Mouse (Mus musculus) spleen, adult 2 months (tissue): Measurements from ENCODE around the gene Gm9821. TPM values are rescaled to one million over a fixed set of nuclear protein-coding genes. Genes with fewer than 3 reads are reported as not detected.

ENCODE experiments used
- DNase-seq, 2 experiments: peaks; one replicate each; pipeline versions ENCODE4 v3.0.0 to v3.0.0-alpha.2; 2012 to 2021; ENCODE audit warnings: low spot score in 2 of 2, low read depth in 1 of 2
- H3K27ac ChIP-seq: fragments of 200-500 bp; 2 replicates; pipeline ENCODE4 v1.5.1; 2012; ENCODE audit warnings: low read length, inconsistent platforms; ENCODE audit not compliant: insufficient read depth
- H3K27me3 ChIP-seq: fragments of 200-500 bp; 2 replicates; pipeline ENCODE4 v1.6.1; 2012; ENCODE audit warnings: mild to moderate bottlenecking, moderate library complexity, low read length, inconsistent platforms; ENCODE audit not compliant: control insufficient read depth, insufficient read depth
- H3K36me3 ChIP-seq: fragments of 200-500 bp; 2 replicates; pipeline ENCODE4 v1.6.1; 2012; ENCODE audit warnings: mild to moderate bottlenecking, low read length, inconsistent platforms; ENCODE audit not compliant: control insufficient read depth, insufficient read depth
- H3K4me1 ChIP-seq: fragments of 200-500 bp; 2 replicates; pipeline ENCODE4 v1.6.1; 2011; ENCODE audit warnings: inconsistent platforms; ENCODE audit not compliant: control insufficient read depth, insufficient read depth, insufficient read length
- H3K4me3 ChIP-seq: fragments of 200-500 bp; 2 replicates; pipeline ENCODE4 v1.5.1; 2011; ENCODE audit warnings: mild to moderate bottlenecking, inconsistent platforms; ENCODE audit not compliant: insufficient read depth, insufficient read length; ENCODE audit errors: extremely low read depth
- CTCF ChIP-seq: fragments of 200-500 bp; IDR thresholded peaks from 2 replicates; pipeline ENCODE4 v1.5.1; 2011; ENCODE audit warnings: mild to moderate bottlenecking, inconsistent platforms; ENCODE audit not compliant: insufficient read depth, insufficient read length, insufficient replicate concordance; ENCODE audit errors: extremely low read depth
- POLR2A ChIP-seq: fragments of 200-500 bp; IDR thresholded peaks from 2 replicates; pipeline ENCODE4 v1.6.1; 2011; ENCODE audit warnings: low read depth, low read length, inconsistent platforms
- WGBS: fragments of 180-500 bp; shearing (Covaris S2); methylation state at CpG from one replicate; pipeline ENCODE4 v1.1.7; 2018; 5-methylcytosine and 5-hydroxymethylcytosine counted together
- polyA plus RNA-seq: library from polyadenylated mRNA; depleted of rRNA; stranded (reverse); fragments of >200 nt; gene quantifications from 2 replicates; pipeline ENCODE4 v1.2.3, GENCODE M21; 2012

Gm9821 gene
- polyA plus RNA-seq, 1 experiment: not detected

- peaks cover 24% of the 10 kb centered on the region for H3K36me3 ChIP-seq
Measured at GRCm38 (mm10) chr2:91930761-91931291, 14.7 kb upstream of the Gm9821 start.

GRCm38 (mm10) chr2:91931328-91932159 lies 14.0 kb upstream of the Gm9821 start:
- Histone ChIP-seq H3K27me3 (peaks cover 4% of the 10 kb centered on the region; the same call in 1 of the 2 replicates), H3K4me3 (no peak overlapping the region), H3K27ac (no peak overlapping the region), H3K36me3 (peaks cover 31% of the 10 kb centered on the region), H3K4me1 (peaks cover 10% of the 10 kb centered on the region)
- no peak for TF ChIP-seq POLR2A
- DNase-seq: no peak
- 16% methylated on average over 49 of the region's 50 CpGs for WGBS

More at GRCm38 (mm10) chr2:91930761-91931291, 14.7 kb upstream of the Gm9821 start:
- Histone ChIP-seq H3K4me1 (peaks cover 10% of the 10 kb centered on the region), H3K27ac (no peak overlapping the region), H3K27me3 (peaks cover 4% of the 10 kb centered on the region; the same call in 1 of the 2 replicates), H3K4me3 (no peak overlapping the region)
- 43% methylated on average over 23 of the region's 23 CpGs for WGBS
- no peak for TF ChIP-seq POLR2A
- TF ChIP-seq CTCF: no peak
- DNase-seq: no peak

- DNase-seq: no peak
- Histone ChIP-seq H3K4me3 (no peak within 1 kb of the TSS), H3K36me3 (peaks cover 38% of the 10 kb centered on the region), H3K27me3 (peaks cover 4% of the 10 kb centered on the region; the same call in 1 of the 2 replicates), H3K4me1 (peaks cover 10% of the 10 kb centered on the region), H3K27ac (no peak within 1 kb of the TSS)
- 19% methylated on average over 16 of the region's 16 CpGs for WGBS
- TF ChIP-seq POLR2A (no peak), CTCF (no peak)
Measured at GRCm38 (mm10) chr2:91932160-91932711, 13.3 kb upstream of the Gm9821 start, which contains the start of gene Mdk. Gene Mdk (minus strand): TSS chr2:91932297.

- H3K27me3 ChIP-seq: peaks cover 4% of the 10 kb centered on the region; the same call in 1 of the 2 replicates
- no peak overlapping the region for H3K4me3 ChIP-seq
- H3K27ac ChIP-seq: no peak overlapping the region
- TF ChIP-seq POLR2A: no peak
- TF ChIP-seq CTCF: no peak
- H3K4me1 ChIP-seq: peaks cover 10% of the 10 kb centered on the region
- 48% methylated on average over 6 of the region's 6 CpGs for WGBS
- peaks cover 44% of the 10 kb centered on the region for H3K36me3 ChIP-seq
- DNase-seq: no peak
Measured at GRCm38 (mm10) chr2:91932737-91933350, 12.7 kb upstream of the Gm9821 start.

GRCm38 (mm10) chr2:91933471-91933870 lies 12.0 kb upstream of the Gm9821 start:
- Histone ChIP-seq H3K36me3 (peaks cover 50% of the 10 kb centered on the region), H3K27ac (no peak overlapping the region), H3K4me1 (peaks cover 8% of the 10 kb centered on the region), H3K27me3 (peaks cover 4% of the 10 kb centered on the region; the same call in 1 of the 2 replicates), H3K4me3 (no peak overlapping the region)
- TF ChIP-seq CTCF (no peak), POLR2A (no peak)
- 95% methylated on average over 9 of the region's 9 CpGs for WGBS
- no peak for DNase-seq

- TF ChIP-seq POLR2A (no peak), CTCF (no peak)
- Histone ChIP-seq H3K4me3 (no peak overlapping the region), H3K4me1 (peaks cover 8% of the 10 kb centered on the region), H3K36me3 (peaks cover 55% of the 10 kb centered on the region), H3K27me3 (peaks cover 4% of the 10 kb centered on the region; the same call in 1 of the 2 replicates), H3K27ac (no peak overlapping the region)
- DNase-seq: no peak
- 68% methylated on average over 8 of the region's 8 CpGs for WGBS
Measured at GRCm38 (mm10) chr2:91934016-91934415, 11.5 kb upstream of the Gm9821 start.
